Mouse (Mus musculus): ENCODE results near the gene Rad23a.

DNA sequence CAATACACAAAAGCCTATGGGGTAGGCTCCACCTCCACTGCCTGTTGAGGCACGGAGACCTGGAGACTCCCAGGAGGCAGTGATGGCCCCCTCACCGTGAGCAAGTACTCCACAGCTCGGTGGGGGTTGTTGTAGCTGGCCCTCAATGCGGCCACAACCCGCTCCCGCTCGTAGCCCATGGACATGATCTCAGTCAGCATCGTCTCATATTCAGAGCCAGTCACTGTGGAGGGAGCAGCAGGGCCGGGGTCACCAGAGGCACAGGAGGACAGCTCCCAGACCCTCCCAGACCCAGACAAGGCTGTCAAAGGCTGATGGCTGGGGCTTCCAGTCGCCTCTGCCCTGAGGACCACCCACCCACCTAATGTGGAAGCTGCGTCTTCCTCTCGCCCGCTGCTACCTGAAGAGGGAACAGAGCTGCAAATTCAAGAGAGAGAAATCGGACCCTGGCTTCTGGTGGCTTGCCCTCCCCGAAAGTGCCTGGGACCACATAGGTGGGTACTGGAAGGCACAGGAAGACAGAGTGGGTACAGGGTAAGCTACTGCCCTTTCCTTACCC lies 2.5 kb downstream of the Rad23a start:
- TF ChIP-seq CTCF (IDR thresholded peaks at IDR 0.05; ENCODE audit: borderline replicate concordance, insufficient read depth, low read length) (no peak), POLR2A (IDR thresholded peaks at IDR 0.05; ENCODE audit: low read depth, low read length) (0 out of 2 replicates have a peak, but pooled peaks have one; percentile 11)

Measured in embryonic fibroblast, embryonic 13.5 days (primary cell).